Mouse (Mus musculus): Measurements from ENCODE around the gene Col6a2.
A peak's percentile ranks its signal among the peaks of the same experiment; 100 is the strongest.

Col6a2 gene

DNA sequence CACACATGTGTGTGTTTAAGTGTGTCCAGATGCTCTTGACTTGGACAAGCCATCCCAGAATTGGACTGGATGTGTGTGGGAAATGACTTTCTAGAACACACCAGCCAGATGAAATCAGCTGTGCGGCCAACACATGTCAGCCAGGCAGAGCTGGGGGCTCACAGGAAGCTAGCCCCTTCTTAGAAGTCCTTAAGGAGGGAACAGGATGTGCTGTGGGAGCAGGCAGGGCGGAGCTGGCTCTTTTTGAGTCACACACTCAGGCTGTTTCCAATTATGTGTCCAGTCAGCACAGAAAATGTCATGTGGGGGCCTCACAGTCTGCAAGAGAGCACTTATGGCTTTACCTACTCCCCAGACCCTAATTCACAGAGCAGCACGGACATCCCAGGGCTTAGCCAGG is 12.6 kb upstream of the Col6a2 start:
- no peak for DNase-seq (ENCODE audit: low spot score)

DNA sequence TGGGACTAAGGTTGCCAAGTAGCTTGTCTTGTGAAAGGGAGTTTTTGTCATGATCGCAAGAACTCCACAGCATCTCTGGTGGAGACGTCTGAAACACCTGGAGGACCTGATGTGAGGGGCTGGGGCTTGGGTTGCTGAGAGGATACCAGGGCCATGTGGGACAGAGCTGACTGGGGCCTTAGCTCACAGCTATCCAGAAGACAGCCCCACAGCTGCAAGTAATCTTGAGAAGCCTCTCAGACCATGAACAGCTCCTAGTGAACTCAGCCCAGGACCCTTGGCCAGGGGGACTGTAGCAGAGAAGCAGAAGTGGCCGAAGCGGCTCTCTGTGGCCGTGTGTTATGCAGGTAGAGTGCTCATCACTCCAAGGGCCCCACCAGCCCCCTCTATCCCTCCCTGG is 11.2 kb upstream of the Col6a2 start:
- no peak for DNase-seq (ENCODE audit: low spot score)

DNA sequence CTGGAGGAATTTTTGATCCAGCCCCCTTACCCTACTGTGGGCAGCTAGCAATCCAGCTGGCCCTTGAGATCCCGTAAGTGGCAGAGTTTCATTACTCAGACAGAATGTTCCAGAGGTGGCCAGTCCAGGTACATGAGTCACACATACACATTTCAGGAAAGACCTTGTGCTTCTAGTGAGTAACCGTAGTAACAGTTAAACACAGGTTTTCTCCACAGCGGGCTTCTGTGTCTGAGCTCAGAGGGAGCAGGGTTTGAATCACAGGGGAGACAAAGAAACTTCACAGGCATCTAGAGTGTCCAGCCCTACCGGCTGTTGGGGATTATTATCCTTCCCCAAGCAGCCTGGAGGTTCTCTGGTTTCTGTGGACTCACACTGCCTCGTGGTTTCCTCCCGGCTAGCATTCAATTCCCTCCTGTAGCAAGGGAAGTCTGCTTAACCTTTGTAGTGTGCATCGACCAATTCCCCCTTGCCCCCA is 10.7 kb upstream of the Col6a2 start:
- DNase-seq (ENCODE audit: low spot score) = no peak

DNA sequence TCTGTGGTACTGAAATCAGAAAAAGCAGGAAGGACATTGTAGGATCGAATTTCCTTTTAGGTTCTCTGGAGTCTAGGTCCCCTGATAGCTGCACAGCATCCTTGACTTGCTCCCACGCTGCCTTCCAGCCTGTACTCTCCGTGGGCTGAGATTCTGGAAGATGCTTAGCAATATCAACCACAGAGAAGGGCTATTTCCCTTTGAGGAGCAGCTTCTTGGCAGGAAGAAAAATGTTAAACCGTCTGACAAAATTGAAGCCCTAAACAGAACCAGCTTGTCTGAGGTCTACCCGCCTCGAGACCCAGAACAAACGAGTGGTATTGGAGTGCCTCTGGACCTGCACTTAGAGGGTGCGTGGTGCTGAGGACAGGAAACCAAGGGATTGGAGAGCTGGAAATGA is 9.2 kb upstream of the Col6a2 start:
- DNase-seq (ENCODE audit: low spot score) = no peak

DNA sequence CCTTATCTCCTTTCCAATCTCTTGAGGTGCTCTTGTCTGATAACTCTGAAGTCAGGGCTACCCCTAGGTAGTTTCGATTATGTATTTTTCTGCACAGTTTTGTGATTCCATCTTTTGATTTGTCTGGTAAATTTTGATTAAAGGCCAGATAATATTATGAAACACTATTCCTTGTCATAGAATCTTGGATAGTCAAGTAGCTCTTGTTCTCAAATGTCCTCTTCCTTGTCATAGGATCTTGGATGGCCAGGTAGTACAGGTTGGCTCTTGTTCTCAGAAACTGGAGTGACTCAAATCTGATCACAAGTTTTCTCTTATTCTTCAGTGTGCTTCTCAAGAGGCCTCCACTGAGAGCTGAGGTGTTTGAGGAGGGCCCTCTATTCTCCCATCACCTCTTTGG is 7.2 kb upstream of the Col6a2 start:
- DNase-seq (ENCODE audit: low spot score) = no peak

DNA sequence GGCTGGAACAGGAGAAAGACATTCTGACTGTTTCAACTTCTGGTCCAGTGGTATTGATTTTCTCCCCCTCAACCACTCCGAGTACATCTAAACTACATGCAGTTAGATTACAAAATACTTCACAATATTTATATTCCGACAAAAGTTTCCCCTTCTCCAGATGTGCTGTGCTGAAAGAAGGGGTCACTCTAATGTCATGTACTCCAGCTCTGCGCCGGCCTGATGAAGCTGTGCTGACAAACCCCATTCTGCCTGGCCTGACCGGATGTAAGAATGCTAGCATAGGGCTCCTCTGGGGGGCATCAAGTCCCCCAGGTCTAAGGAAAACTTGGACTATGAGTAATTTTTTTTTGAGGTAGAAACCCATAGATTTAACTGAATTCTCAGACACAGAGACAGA is 4.3 kb upstream of the Col6a2 start:
- DNase-seq (ENCODE audit: low spot score) = no peak

DNA sequence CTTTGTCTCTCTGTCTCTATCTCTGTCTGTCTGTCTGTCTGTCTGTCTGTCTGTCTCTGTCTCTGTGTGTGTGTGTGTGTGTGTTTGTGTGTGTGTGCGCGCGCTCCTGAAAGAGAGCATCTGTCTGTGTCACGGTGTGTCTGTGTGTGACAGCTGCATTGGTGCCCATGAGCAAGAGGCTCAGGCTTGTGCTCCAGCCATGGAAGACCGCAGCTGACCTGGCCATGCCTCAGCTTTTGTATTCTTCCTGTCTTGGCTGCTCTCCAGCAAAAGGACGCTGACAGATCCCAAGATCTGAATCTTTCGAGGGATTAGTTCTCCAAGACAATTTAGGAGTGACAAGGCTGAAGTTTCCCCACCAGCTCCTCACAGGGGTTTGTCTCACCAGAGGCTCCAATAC is 1.5 kb upstream of the Col6a2 start:
- DNase-seq (ENCODE audit: low spot score) = no peak

DNA sequence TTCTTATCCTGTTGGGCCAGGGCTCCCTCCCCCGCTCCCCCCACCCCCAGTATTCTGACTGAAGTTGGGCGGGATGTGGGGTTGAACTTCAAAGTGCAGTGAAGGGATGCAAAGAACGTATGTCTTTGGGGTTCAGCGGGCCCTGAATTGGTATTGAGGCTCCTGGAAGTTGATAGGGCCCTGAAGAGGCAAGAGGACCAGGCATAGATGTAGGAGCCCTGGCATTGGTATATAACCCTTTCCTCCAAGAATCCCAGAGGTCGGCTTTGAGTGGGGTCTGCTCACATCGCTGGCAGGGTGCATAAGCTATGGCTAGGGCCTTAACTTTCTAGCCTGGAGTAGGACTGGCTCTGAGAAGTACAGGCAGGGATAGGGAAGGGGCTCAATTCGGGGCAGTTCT is 304 bp upstream of the Col6a2 start:
- no peak for DNase-seq (ENCODE audit: low spot score)

DNA sequence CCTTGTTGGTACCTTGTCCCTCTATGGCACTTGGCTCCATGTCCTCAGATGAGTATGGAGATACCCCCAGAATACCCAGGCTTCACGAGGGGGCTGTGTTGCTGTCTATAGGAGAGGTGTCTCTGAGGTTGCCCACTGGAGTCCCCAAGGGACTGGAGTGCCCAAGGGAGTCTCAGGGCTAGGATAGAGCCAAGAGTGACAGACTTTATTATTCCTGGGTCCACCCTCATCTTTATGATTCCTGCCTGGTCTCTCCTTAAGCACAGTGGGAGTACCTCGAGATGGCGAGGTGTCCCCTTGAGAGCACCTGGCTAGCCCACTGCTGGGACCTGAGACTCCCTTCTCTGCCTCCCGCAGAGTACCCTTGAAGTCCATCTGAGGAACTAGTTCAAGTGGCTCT is 1.0 kb downstream of the Col6a2 start:
- no peak for DNase-seq (ENCODE audit: low spot score)

DNA sequence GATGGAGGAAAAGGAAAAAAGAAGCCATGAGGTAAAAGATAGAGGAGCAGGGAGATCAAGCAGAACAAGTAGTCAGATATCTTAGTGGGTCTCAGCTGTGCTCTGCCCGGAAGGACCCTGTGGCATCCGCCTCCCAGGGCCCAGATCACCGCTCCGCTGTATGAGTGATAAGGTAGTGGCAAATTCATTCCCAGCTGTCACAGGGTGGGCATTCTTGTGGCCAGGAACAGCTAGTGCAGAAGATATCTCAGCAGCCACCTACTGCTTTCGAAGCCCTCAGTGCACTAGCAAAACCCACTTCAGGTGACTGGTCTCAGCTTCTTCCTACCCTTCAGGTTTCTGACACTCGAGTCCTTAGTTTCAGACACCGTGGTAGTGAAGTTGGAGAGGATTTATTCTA is 11.0 kb downstream of the Col6a2 start:
- no peak for DNase-seq (ENCODE audit: low spot score)

DNA sequence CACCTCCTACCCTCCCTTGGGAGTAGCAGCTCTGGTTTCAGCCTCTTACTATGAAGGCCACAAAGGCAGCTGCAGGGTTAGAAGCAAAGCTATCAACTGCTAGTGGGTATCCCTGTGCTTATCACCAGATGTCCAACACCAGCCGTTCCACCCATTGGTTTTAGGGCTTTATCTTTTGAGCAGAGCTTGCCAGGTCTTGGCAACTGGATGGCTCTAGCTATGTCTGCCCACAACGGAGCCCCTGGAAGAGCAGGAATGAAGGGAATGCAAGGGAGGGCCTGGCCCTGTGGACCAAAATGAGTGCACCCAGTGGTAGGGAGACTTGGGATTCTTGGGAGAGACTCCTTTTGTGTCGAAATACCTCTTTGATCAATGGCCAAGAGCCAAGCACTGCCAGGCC is 20.7 kb downstream of the Col6a2 start:
- no peak for DNase-seq (ENCODE audit: low spot score)

DNA sequence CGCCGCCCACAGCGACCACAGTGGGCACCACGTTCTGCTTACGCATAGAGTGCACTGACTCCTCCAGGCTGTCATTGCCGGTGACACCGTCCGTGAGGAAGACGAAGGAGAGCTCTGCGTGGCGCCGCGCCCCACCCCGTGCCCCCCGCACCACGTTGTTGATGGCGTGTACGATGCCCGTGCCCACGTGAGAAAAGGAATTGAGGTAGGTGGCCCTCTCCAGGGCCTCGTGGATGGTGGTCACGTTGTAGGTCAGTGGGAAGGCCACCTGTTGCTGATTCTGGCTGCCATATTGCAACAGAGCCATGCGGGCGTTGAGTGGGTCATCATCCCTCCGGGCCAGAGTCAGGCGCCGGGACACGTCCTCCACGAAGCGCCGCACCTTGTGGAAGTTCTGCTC is 27.1 kb downstream of the Col6a2 start:
- no peak for DNase-seq (ENCODE audit: low spot score)

DNA sequence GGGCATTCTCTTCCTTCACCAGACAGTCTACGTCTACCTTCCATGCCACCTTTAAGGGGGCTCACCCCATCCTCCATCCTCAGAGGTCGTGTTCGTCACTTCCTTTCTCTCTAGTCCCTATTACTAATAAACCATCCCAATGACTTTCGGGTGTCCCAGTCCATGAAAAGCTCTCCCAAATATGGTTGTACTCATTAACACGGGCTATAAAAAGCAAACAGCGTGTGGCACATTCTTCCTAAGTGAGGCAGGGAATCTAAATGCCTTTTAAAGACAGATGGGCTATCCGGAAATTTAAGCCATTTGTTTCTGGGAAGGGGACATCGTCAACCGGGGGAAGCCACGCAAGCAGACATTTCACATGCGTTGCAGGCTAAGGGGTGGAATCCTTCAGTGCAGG is 33.2 kb downstream of the Col6a2 start:
- no peak for DNase-seq (ENCODE audit: low spot score)

DNA sequence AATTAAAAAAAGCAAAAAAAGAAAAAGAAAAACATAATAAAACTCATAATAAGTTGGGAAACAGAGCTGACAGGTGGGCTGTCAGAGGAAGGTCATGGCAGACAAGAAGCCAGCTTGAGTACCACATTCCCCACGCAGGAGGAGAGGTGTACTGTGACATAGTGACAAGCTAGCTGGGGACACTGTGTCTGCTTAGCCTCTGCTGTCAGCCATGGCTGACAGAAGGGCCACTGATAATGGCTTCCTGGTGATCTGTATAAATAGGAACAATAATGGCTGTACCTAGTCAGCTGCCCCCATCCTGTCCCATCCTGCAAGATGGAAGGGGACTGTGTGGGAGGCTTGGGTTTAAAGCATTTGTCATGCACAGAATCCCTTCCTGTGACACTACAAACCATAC is 37.2 kb downstream of the Col6a2 start:
- DNase-seq (ENCODE audit: low spot score) = no peak

DNA sequence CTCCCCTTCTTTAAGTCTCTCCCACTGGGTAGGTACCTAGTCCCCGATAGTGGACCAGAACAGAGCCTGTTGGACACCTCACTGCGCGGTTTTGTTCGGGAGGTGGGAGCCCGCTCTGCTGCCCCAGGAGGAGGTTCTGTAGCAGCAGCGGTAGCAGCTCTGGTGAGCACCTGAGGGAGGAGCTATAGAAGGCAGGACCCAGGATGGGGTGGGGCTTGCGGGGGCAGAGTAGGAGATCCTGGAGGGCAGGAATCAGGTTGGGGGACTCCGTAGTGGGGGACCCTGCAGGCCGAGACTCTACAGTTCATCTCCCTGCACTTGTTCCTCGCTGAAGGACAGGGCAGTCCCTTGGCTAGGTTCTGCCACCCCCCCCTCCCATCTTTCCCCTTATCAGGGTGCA is 39.3 kb downstream of the Col6a2 start:
- DNase-seq (ENCODE audit: low spot score) = no peak

DNA sequence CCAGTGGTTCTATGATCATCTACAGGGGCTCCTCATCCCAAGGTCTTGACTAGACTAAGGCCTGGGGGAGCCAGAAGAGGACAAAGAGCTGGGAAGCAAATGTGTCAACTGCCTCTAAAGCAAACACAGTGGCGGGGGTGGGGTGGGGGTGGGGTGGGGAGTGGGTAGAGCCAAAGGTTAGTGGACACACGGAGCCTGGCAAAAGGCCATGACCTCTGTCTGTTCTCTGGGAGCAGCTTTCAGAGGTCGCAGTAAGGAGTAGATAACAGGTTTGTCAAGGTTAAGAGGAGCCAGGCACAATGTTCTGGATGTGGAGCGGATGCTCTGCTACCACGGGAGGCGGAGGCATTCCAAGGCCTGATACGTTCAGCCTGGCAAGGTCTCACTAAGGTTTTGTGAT is 46.5 kb downstream of the Col6a2 start:
- no peak for DNase-seq (ENCODE audit: low spot score)

DNA sequence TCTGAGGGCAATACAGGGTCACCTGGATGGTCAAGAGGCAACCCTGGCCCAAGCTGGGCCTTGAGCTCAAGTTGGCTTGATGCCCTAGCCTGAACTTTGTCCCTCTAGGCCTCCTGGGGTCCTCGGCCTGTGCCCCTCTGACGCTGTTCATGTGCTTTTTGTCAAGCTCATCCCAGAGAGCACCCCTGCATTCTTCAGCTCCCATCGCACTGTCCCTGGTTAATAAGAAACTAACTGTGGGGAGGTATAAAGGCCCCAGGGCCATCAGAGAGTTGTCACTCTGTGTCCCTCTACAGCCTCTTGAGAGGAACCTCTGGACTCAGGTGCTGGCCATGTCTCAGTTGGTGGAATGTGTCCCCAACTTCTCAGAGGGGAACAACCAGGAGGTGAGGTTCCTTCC is 48.1 kb downstream of the Col6a2 start, which contains the start of gene Ftcd:
Gene Ftcd (plus strand): TSS at position 275 of the 400 bp plus-strand sequence.
- DNase-seq (ENCODE audit: low spot score) = no peak

DNA sequence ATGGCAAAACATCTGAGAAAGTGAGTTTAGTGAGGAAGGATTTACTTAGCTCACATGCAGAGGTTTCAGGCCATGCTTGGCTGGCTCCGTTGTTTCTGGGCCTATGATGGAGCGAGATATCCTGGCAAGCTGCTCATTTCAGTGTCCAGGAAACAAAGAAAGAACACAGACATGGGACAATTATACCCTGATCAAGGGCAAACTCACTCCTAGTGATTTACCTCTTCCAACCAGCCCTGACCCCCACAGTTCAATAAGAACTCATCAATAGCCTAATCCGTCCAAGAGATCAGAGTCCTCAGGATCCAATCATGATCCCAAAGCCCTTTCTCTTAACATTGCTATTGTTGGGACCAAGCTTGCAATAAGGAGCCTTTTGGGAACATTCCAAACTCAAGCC is 51.3 kb downstream of the Col6a2 start:
- DNase-seq (ENCODE audit: low spot score) = no peak

DNA sequence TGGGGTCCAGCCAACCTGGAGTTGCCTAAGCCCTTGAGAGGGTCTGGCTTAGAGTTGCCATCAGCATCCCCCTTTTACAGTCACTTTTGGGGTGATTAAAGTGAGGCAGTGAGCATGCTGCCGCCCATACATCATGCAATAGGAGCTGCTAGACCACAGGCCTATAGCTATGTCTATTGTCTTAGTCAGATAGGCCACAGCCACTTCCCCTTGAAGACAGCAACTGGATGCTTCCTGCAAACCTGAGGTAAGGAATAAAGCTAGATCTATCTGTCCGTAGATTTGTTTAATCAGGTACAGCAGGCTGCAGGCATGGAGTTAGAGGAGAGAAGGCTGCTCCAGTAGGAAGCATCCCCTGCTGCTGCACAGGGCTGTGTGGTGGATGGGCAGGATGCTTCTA is 52.4 kb downstream of the Col6a2 start:
- no peak for DNase-seq (ENCODE audit: low spot score)

DNA sequence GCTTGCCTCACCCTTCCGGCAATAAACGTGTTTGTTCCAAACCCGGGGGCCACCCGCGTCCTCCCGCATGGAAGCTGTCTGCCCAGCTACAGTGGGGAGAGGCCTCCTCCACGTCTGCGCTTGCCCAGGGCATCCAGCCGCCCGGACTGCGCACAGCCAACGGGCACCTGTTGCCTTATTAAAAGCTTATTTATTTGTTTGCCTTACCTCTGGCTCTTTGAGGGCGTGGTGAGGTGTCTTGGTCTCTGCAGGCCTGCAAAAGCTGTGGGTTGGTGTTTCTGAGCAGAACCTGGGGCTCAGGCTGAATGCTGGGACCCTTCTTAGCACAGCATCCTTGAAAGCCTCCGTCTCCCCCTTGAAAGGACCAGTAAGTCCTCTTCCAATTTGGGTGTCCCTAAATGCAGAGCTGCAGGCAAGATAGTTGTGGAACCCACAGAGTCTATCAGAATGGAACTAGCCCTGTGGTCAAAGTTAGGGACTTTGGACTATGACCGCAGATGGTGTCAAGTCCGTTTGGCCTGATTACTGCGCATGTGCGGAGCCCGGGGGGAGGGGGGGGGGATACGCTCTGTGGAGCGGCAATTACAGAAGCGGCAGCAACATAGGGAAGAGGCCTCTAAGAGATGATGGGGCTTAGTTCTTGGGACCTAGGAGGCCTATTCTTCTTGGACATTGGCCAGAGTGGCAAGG is 53.3 kb downstream of the Col6a2 start:
- DNase-seq (ENCODE audit: low spot score) = no peak

DNA sequence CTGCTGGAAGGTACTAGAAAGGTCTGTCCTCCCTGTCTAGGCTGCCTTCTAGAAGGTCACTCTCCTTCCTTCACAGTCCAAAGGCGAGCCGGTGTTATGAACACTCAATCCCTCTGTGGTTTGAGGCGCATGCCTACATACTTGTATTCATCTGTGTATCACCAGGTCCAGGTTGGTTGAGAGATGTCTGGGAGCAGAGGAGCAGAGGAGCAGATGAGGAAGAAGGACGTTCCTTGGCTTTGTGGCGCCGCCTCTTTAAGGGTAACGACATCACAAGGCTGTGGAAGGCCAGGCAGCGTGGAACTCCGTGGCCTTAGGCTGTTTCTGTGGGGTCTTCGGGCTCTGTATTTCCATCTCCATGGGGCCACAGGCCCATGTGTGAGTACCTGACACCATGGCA is 61.5 kb downstream of the Col6a2 start, which contains the start of gene Spatc1l:
Gene Spatc1l (plus strand): TSS at position 301 of the 400 bp plus-strand sequence.
- no peak for DNase-seq (ENCODE audit: low spot score)

DNA sequence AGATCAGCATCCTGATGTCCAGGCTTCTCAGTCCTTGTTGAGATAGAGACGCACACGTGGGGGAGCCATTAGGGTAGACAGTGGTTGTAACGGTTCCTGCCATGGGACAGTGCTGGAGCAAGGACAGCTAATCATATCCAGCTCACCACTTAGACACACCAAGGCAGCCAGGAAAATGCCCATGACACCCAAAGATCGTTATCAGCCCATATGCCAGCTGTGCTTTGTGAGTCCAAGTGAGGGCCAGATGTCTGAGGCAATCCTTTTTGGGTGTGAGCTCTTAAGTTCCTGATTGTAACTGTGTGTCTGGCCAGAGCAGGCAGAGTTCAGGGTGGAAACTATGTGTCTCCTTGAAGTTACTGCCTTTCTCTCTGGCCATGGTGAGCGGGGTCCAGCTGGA is 69.4 kb downstream of the Col6a2 start:
- no peak for DNase-seq (ENCODE audit: low spot score)

DNA sequence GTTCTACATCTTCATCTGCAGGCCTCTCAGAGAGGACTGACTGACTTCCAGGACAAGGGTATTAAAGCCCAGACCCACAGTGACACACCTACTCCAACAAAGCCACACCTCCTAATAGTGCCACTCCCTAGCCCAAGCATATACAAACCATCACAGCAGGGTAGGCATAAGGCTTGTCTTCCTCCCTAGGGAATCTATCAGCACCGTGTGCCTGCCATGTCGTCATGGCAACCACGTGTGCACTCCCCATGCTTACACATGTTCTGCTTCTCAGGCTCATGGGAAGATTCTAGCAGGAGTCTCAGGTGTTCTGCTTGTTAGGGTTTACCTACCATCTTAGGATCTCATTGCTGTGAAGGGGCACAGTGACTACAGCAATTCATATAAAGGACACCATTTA is 71.9 kb downstream of the Col6a2 start:
- DNase-seq (ENCODE audit: low spot score) = no peak

DNA sequence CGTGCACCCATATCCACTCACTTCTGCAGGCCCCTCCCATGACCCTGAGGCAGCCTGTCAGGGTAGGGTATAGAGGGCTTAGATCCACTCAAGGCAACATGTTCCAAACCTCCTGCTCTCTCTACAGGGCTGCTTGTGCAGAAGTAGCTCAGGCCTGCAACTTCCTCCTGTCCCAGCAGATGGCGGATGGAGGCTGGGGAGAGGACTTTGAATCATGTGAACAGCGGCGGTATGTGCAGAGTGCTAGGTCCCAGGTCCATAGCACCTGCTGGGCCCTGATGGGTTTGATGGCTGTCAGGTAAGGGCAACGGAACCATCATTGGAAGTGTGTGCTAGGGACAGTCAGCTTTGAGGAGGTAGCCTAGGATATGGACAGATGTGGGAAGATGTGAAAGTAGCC is 73.0 kb downstream of the Col6a2 start:
- DNase-seq (ENCODE audit: low spot score) = peak; percentile 53

DNA sequence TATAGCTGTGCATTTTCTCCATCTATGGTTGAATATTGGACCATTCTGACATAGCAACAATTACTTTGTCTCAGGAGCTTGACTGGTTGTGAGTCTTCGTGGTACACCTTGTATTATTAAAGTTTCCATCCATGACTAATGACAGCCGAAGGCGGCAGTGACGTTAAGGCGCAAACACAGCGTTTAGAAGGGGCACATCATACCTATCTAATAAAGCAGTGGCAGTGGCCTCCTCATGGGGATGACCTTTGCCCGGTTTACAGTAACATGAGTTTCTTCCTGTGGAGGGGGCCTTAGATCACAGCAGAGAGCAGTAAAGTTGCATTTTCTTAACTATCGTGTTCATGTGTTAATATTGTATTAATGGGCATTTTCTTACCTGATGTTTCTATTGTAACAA is 75.2 kb downstream of the Col6a2 start:
- no peak for DNase-seq (ENCODE audit: low spot score)
